Mouse (Mus musculus): ENCODE data around the gene A930033H14Rik.

DNA sequence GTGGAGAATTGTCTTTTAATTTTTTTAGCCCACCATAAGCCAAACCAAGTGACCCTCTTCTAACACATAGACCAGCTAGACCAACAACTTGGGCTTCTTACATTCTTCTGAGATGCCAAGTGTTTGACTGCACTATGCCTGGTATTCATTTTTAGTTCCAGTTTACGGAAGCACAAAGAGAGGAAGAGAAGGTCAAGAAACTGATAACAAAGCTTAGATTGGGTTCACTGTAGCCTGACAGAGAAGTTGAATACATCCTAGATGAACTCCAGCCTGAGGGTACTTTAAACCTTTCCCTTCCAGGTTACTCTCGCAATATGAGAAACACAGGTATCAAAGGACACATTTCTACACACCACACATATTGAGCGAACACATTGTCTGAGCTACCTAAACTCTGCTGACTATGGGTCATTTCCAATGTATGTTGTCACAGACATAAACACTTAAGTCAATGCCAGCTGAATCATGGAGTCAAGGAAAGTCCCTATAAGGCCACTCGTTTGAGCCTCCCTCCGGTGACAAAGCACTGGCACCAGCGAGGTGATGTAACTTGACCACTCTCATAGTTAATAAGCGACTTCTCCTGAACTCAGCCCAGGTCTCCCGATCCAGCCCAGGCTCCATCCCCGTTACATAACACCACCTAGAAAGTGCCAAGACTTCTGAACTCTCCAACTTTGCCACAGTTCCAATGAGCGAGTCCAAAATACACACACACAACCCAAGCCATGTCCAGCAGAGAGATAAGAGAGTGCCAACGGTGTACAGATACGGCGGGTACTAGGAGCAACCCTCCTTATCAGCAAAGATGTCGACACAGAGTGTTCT lies 5.8 kb upstream of the A930033H14Rik start:
- TF ChIP-seq CTCF (IDR thresholded peaks at IDR 0.05; ENCODE audit: insufficient read depth, low read length): no peak
- no peak for TF ChIP-seq POLR2A (IDR thresholded peaks at IDR 0.05; ENCODE audit: borderline replicate concordance, extremely low read depth, low read depth, low read length)
